In genomic region chr1:52388118-52388517, GRCm38 (mm10) we compare ENCODE assay signal across 12 mouse cellular contexts.
A peak's percentile ranks its signal among the peaks of the same experiment; 100 is the strongest.
DNase-seq lines count a peak whose midpoint lies in the region; ATAC-seq lines count a peak whose summit lies in the region.
"Had no signal": no experiment of that assay in that cellular context is flagged by ENCODE, and none has a peak within 500 bp of the region (broad histone marks: within the 10 kb centered on the region; RNA-seq: fewer than 3 reads in every experiment).

No protein-coding gene starts in this region.

- peak; percentile 71; the same call in 1 of the 2 replicates for ATAC-seq in kidney, embryonic 15.5 days (replicated peaks; ENCODE audit: low FRiP score)

- H3K4me2 ChIP-seq in kidney, embryonic 15.5 days, result no peak overlapping the region
- H3K4me2 ChIP-seq: neural tube, embryonic 13.5 days had no signal

- H3K9me3 ChIP-seq in kidney, embryonic 15.5 days (replicated peaks), result no peaks in the 10 kb centered on the region
- H3K9me3 ChIP-seq: neural tube, embryonic 13.5 days had no signal

- no peaks in the 10 kb centered on the region for H3K4me1 ChIP-seq in kidney, embryonic 15.5 days
- H3K4me1 ChIP-seq: neural tube, embryonic 13.5 days had no signal

- H3K27me3 ChIP-seq in kidney, embryonic 15.5 days, result no peaks in the 10 kb centered on the region
- H3K27me3 ChIP-seq: CH12.LX; neural tube, embryonic 13.5 days had no signal

- WGBS in kidney, embryonic 15.5 days, result 27% methylated on average over 6 of the region's 6 CpGs

- no peak overlapping the region for H3K27ac ChIP-seq in kidney, embryonic 15.5 days
- H3K27ac ChIP-seq: macrophage; neural tube, embryonic 13.5 days had no signal

- H3K9ac ChIP-seq in kidney, embryonic 15.5 days, result no peak overlapping the region
- H3K9ac ChIP-seq: neural tube, embryonic 13.5 days had no signal

- DNase-seq in kidney, adult 9 months, result no peak
- peak; percentile 81 for DNase-seq in CD4-positive, CD25-positive, alpha-beta regulatory T cell, adult 2 months (ENCODE audit: low read depth, low spot score)
- peak; percentile 69 to 82 for DNase-seq in frontal cortex, postnatal 36 days (ENCODE audit: low spot score in 2 of 2)
- peak; percentile 5 for DNase-seq in mesoderm, embryonic 11.5 days (ENCODE audit: low read depth, low spot score)
- no peak for DNase-seq in urinary bladder, postnatal 25 days (ENCODE audit: low spot score)
- no peak for DNase-seq in gastrocnemius, adult 8-10 months (ENCODE audit: low spot score in 2 of 2)
- DNase-seq in heart, adult 18-20 months, result no peak
- DNase-seq: cerebellum, adult 11-12 months had no signal

- H3K36me3 ChIP-seq in kidney, embryonic 15.5 days, result no peaks in the 10 kb centered on the region
- H3K36me3 ChIP-seq: neural tube, embryonic 13.5 days had no signal

- H3K4me3 ChIP-seq in kidney, embryonic 15.5 days (replicated peaks), result no peak overlapping the region
- H3K4me3 ChIP-seq: neural tube, embryonic 13.5 days had no signal

Comparison
In these comparisons a context has a peak if more than half of its experiments do, and no peak if none do; other contexts are left out.
1. DNase-seq: peak in CD4-positive, CD25-positive, alpha-beta regulatory T cell, adult 2 months (single experiment), frontal cortex, postnatal 36 days (2 of 2) and mesoderm, embryonic 11.5 days (single experiment); none in kidney, adult 9 months (single experiment), urinary bladder, postnatal 25 days (single experiment), gastrocnemius, adult 8-10 months (0 of 2) and heart, adult 18-20 months (0 of 2).